Mouse (Mus musculus) megakaryocyte, embryonic 14.5 days (primary cell): ENCODE measurements around the gene Hadhb. TPM values are rescaled to one million over a fixed set of nuclear protein-coding genes. Genes with fewer than 3 reads are reported as not detected.
"Not testable (repeated sequence)": the region's sequence is repeated elsewhere in the genome, so short reads cannot be mapped to it uniquely, and the experiment has no call there.

Experiments
- H3K27me3 ChIP-seq: replicated peaks from 2 replicates; pipeline ENCODE3; 2012; ENCODE audit warnings: inconsistent platforms
- H3K36me3 ChIP-seq: replicated peaks from 2 replicates; pipeline ENCODE3; 2012; ENCODE audit warnings: low read length, inconsistent platforms, mixed read lengths
- H3K4me1 ChIP-seq: 2 replicates; pipeline ENCODE4 v1.6.1; 2012; ENCODE audit warnings: inconsistent platforms
- H3K4me3 ChIP-seq: replicated peaks from 2 replicates; pipeline ENCODE3; 2012; ENCODE audit warnings: moderate library complexity, mild to moderate bottlenecking, inconsistent platforms
- H3K9me3 ChIP-seq: 2 replicates; pipeline ENCODE4 v1.6.1; 2012; ENCODE audit warnings: inconsistent platforms
- FLI1 ChIP-seq: IDR thresholded peaks from 2 replicates; pipeline ENCODE4 v1.6.1; 2012; ENCODE audit warnings: low read length, inconsistent platforms, mixed read lengths
- GATA1 ChIP-seq: IDR thresholded peaks from 3 replicates; pipeline ENCODE4 v1.6.1; 2012; ENCODE audit warnings: mixed read lengths, low read length, inconsistent platforms, borderline replicate concordance
- polyA plus RNA-seq: library from polyadenylated mRNA; stranded (reverse); fragments of >175 nt; gene quantifications from 2 replicates; pipeline ENCODE4 v1.2.3, GENCODE M21; 2012; ENCODE audit warnings: low replicate concordance; ENCODE audit not compliant: insufficient read depth

Gene Hadhb
- polyA plus RNA-seq, 1 experiment, result 30.8 TPM

DNA sequence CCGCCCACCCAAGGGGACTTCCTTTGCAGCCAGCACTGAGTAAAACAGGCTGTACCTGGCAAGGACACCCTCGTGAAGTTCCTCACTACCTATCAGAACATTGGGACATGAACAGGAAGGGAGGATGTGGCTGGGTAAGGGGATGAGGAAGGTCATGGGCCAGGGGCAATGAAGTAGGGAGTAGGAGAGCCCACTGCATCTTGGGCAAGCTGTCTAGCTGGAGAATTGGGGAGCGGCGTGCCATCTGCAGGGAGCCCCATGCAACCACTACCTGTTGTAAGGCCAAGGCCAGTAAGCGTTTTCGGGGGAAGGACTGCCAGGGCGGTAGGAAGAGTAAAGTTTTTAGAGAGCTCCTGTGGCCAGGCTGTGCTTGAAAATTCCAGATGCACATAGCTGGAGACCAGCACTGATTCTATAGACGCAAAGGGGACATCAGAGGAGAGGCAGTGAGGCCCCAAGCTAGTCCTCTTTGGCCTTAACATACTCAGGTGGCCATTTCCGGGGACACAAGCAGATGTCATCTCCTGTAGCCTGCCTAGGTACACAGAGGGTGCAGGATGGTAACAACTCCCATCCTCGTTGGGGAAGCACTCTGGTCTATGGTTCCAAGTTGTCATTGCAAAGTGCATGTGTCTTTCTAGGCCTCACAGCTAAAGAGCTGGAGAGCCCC is 48.3 kb downstream of the Hadhb start:
- peaks cover 22% of the 10 kb centered on the region for H3K4me1 ChIP-seq
- TF ChIP-seq FLI1 (no peak), GATA1 (no peak)

DNA sequence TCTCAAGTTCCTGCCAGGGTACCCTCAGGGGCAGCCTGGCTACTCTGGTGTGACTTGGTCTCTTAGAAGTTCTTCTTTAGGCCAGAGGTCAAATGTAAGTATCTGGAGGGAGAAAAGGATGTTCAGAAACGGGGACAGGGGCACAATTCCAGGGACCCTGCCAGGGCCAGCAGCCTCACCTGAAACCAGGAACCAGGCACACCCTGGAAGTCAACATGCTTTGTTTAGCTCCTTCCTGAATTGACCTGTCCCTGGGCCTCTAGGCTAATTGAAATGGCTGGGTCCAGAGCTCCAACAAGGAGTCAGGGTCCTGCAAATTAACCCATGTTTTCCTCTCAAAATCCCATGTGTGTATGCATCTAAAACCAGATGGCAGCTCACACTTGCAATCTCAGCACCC is 49.4 kb downstream of the Hadhb start:
- no peak for TF ChIP-seq GATA1
- no peak for TF ChIP-seq FLI1
- no peaks in the 10 kb centered on the region for H3K9me3 ChIP-seq
- no peak overlapping the region for H3K4me3 ChIP-seq
- H3K4me1 ChIP-seq, result peaks cover 19% of the 10 kb centered on the region
- peaks cover 24% of the 10 kb centered on the region for H3K27me3 ChIP-seq
- H3K36me3 ChIP-seq, result no peaks in the 10 kb centered on the region

More for the DNA sequence above, 48.3 kb downstream of the Hadhb start:
- Histone ChIP-seq H3K27me3 (peaks cover 24% of the 10 kb centered on the region), H3K36me3 (no peaks in the 10 kb centered on the region), H3K4me3 (no peak overlapping the region), H3K9me3 (no peaks in the 10 kb centered on the region)

DNA sequence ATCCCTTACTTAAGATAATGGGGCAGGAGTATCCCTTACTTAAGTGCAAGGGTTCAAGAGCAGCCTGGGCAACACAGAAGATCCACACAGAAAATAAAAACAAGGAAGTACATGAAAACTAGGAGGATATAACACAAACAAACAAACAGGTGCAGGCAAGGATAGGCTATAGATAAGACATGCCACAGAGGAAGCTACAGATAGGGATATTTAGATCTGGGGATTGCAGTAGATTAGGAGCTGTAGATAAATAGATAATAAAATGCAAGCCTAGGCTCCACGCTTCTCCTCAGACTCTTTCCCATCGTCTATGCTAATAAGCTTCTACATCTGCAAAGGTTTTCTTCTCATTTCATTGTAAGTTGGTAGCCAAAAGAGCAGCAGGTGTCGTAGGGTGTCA is 50.0 kb downstream of the Hadhb start:
- TF ChIP-seq FLI1, result no peak
- peaks cover 21% of the 10 kb centered on the region for H3K4me1 ChIP-seq
- no peak overlapping the region for H3K4me3 ChIP-seq
- no peaks in the 10 kb centered on the region for H3K9me3 ChIP-seq
- no peaks in the 10 kb centered on the region for H3K36me3 ChIP-seq
- peaks cover 24% of the 10 kb centered on the region for H3K27me3 ChIP-seq

DNA sequence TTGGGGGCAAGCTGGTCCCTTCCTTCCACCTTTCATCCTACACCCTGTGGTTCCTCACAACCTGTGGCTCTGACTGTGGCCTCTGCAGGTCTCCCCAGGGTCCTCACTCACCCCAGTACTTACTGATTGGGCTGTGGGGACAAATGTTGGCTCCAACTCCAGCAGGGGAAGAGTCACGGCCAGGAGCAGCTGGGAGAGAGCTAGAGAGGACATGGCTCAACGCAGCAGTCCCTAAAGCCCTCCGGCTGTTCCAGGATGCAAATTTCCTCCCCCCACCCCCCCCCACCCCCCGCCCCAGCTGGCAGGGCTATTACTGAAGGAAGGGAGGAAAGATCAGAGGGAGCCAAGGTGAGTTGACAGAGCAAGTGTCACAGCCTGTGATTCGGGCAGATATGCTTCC is 50.4 kb downstream of the Hadhb start, which contains the start of gene Adgrf3:
Gene Adgrf3 (minus strand): TSS at position 230 of the 400 bp plus-strand sequence.
- Histone ChIP-seq H3K4me3 (no peak within 1 kb of the TSS), H3K27me3 (peaks cover 23% of the 10 kb centered on the region), H3K9me3 (no peaks in the 10 kb centered on the region), H3K4me1 (peaks cover 21% of the 10 kb centered on the region), H3K36me3 (no peaks in the 10 kb centered on the region)
- TF ChIP-seq GATA1 (no peak), FLI1 (no peak)

DNA sequence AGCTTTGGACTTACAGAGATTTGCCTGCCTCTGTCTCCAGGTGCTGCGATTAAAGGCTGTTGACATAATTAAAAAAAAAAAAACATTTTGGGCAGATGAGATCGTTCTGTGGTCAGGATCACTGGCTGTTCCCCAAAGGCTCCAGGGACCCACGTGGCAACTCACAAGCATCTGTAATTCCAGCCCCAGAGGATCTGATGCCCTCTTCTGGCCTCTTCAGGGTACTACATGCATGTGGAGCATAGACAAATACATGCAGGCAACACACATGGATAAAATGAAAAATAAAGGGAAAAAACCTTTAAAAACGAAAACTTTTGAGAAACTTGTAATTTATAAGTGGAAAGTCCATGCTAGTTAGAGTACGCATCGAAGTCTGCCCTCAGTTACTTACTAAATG is 52.2 kb downstream of the Hadhb start:
- Histone ChIP-seq H3K4me3 (no peak overlapping the region), H3K4me1 (peaks cover 13% of the 10 kb centered on the region; the same call in 1 of the 2 replicates), H3K27me3 (peaks cover 21% of the 10 kb centered on the region), H3K36me3 (no peaks in the 10 kb centered on the region), H3K9me3 (no peaks in the 10 kb centered on the region)
- TF ChIP-seq GATA1, result no peak
- no peak for TF ChIP-seq FLI1

DNA sequence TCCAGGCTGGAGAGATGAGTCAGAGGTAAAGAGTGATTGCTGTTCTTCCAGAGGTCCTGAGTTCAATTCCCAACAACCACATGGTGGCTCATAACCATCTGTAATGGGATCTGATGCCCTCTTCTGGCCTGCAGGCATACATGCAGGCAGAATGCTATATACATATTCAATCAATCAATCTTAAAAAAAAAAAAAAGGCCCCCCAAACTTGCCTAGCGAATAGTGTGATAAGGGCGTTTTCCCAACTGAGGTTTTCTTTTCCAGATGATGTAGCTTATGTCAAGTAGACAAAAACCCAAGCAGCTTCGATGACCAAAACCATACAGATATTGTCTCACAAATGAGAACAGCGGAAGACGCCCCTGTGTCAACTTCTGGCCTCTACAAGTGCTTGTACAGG is 55.7 kb downstream of the Hadhb start:
- H3K36me3 ChIP-seq, H3K9me3 ChIP-seq, H3K4me1 ChIP-seq, H3K4me3 ChIP-seq: not testable (repeated sequence)
- peaks cover 11% of the 10 kb centered on the region for H3K27me3 ChIP-seq

DNA sequence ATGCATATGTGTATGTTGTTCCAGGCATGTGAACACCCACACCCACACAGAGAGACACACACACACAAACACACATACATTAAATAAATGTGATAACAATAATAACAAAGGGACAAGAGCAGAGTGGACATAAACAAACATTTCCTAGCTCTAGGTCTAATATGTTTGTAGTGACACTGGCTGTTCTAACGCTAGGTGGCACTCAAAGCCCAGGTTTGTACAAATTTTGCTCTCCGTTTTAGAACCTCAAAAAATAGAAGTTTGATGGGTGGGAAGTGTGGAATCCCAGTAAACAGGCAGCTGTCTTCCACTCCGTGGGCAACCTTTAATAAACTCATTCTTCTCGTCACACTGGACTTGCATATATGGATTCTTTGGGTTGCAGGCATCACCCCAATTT is 59.8 kb downstream of the Hadhb start:
- TF ChIP-seq GATA1, result no peak
- no peak for TF ChIP-seq FLI1
- Histone ChIP-seq H3K4me3 (no peak overlapping the region), H3K36me3 (no peaks in the 10 kb centered on the region), H3K9me3 (no peaks in the 10 kb centered on the region), H3K27me3 (peaks cover 21% of the 10 kb centered on the region), H3K4me1 (peaks cover 5% of the 10 kb centered on the region; the same call in 1 of the 2 replicates)

DNA sequence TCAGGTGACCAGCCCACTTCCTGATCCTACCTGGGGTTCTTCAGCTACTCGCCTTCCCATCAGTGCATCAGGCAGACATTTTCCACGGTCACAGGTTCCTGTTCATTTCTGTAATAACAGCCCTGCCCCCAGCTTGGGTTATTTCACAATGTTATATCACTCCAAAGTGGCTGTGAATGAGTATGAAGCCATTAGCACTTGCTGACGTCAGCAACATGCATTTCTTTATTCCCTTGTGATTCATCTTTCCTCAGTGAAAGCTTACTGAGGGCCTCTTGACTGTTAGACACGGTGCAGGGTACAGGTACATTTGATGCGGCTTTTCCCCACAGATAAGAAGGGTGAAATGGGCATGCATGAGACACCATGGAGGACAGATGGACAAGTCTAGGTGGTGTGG is 60.9 kb downstream of the Hadhb start:
- Histone ChIP-seq H3K36me3 (no peaks in the 10 kb centered on the region), H3K4me3 (peak overlapping the region; percentile 15), H3K4me1 (peaks cover 5% of the 10 kb centered on the region; the same call in 1 of the 2 replicates), H3K9me3 (no peaks in the 10 kb centered on the region), H3K27me3 (peaks cover 19% of the 10 kb centered on the region)
- no peak for TF ChIP-seq FLI1
- TF ChIP-seq GATA1, result no peak

DNA sequence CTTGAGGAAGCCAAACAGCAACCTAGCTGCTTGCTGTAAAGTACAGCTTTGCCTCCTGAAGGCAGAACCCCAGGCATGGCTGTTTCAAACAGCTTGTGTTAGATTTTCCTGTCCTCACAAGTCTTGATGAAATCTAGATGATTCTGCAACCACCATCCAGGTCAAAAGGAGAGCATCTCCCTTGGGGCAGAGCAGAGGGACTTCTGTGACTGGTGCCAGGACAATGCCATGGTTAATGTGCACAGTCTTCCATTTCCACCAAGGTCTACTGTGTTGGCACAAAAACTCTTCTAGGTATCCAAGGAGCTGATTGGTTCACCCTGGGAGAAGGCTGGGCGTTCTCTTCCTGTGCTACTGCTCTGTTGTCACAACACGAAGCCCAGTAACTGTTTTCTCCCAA is 64.7 kb downstream of the Hadhb start:
- TF ChIP-seq GATA1, result no peak
- no peak for TF ChIP-seq FLI1
- H3K4me3 ChIP-seq, result no peak overlapping the region
- no peaks in the 10 kb centered on the region for H3K9me3 ChIP-seq
- H3K36me3 ChIP-seq, result peaks cover 6% of the 10 kb centered on the region
- peaks cover 5% of the 10 kb centered on the region; the same call in 1 of the 2 replicates for H3K4me1 ChIP-seq
- H3K27me3 ChIP-seq, result peaks cover 17% of the 10 kb centered on the region

DNA sequence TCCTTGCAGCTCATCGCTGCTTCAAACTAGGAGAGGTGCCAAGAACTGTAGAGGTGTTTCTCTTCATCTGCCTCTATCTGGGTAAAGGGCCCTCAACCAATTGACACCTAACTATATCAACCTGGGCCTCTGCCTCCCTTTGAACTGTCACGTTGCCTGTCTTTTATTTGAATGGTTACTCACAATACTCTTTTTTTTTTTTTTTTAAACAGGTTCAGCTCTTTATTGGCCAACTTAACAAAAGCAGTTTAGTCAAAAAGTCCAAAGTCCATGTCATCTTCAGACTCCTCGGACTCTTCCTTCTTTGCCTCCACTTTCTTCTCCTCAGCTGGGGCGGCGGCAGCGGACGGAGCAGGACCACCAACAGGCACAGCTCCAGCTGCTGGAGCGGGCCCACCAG is 65.6 kb downstream of the Hadhb start:
- Histone ChIP-seq H3K27me3 (peaks cover 14% of the 10 kb centered on the region), H3K4me3 (no peak overlapping the region), H3K36me3 (peaks cover 6% of the 10 kb centered on the region), H3K4me1 (peaks cover 2% of the 10 kb centered on the region; the same call in 1 of the 2 replicates), H3K9me3 (no peaks in the 10 kb centered on the region)
- TF ChIP-seq GATA1, result no peak

DNA sequence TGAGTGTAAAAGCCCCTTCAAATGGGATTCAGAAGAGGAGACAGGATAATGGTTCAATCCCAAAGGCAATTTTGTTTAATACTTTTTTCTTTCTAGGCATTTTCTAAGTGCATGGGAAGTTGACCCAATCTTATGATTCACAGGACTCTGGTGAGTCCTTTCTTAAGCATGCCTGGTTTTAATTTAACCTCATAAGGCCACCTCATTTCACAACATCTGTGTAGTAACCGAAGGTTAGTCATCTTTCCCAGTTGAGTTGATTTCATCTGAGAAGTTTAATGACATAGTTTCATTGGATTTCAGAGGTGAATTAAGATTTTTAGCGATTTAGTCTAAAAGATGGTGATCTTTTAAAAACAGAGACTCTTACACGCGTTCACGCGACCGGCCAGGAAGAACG is 67.6 kb downstream of the Hadhb start:
- Histone ChIP-seq H3K4me3 (no peak overlapping the region), H3K9me3 (no peaks in the 10 kb centered on the region), H3K27me3 (peaks cover 6% of the 10 kb centered on the region), H3K36me3 (peaks cover 6% of the 10 kb centered on the region), H3K4me1 (no peaks in the 10 kb centered on the region)
- TF ChIP-seq GATA1 (no peak), FLI1 (no peak)
